Mouse (Mus musculus) heart, embryonic 14.5 days (tissue): ENCODE results near the gene Tmem238l. TPM values are rescaled to one million over a fixed set of nuclear protein-coding genes. Genes with fewer than 3 reads are reported as not detected.

ENCODE experiments used
- ATAC-seq: fragments of 200-750 bp; cut with Nextera tagmentation; 2 replicates; pipeline ENCODE4 v1.8.0; 2017; ENCODE audit warnings: low read depth, moderate TSS enrichment; ENCODE audit not compliant: insufficient number of reproducible peaks, insufficient read depth, low FRiP score
- H3K27ac ChIP-seq, 2 experiments: fragments of 200-500 bp in 1 of 2; fragments of 300-500 bp in 1 of 2; sonication (generic) in 1 of 2; replicated peaks in 1 of 2; 2 replicates each; pipeline ENCODE4 v1.5.1; 2012 to 2014; ENCODE audit warnings: low read depth in 2 of 2, low read length in 2 of 2, control low read depth in 1 of 2, mild to moderate bottlenecking in 1 of 2, mixed read lengths in 1 of 2; ENCODE audit not compliant: control insufficient read depth in 1 of 2, insufficient read depth in 1 of 2
- H3K27me3 ChIP-seq: fragments of 300-500 bp; sonication (generic); 2 replicates; pipeline ENCODE4 v1.6.1; 2014; ENCODE audit warnings: mild to moderate bottlenecking, low read length, control low read depth; ENCODE audit not compliant: control insufficient read depth, insufficient read depth
- H3K36me3 ChIP-seq: fragments of 300-500 bp; sonication (generic); 2 replicates; pipeline ENCODE4 v1.6.1; 2014; ENCODE audit warnings: mild to moderate bottlenecking, control low read depth, low read length, mixed read lengths; ENCODE audit not compliant: control insufficient read depth, insufficient read depth
- H3K4me1 ChIP-seq, 2 experiments: fragments of 200-500 bp in 1 of 2; fragments of 300-500 bp in 1 of 2; sonication (generic) in 1 of 2; 2 replicates each; pipeline ENCODE4 v1.6.1; 2012 to 2014; ENCODE audit warnings: low read length in 2 of 2, control low read depth in 1 of 2, mixed read lengths in 1 of 2; ENCODE audit not compliant: control insufficient read depth in 2 of 2, insufficient read depth in 2 of 2
- H3K4me2 ChIP-seq: fragments of 300-500 bp; sonication (generic); 2 replicates; pipeline ENCODE4 v1.6.1; 2014; ENCODE audit warnings: mild to moderate bottlenecking, low read length
- H3K4me3 ChIP-seq, 2 experiments: fragments of 200-500 bp in 1 of 2; fragments of 300-500 bp in 1 of 2; sonication (generic) in 1 of 2; 2 replicates each; pipeline ENCODE4 v1.5.1; 2012 to 2014; ENCODE audit warnings: low read length in 2 of 2, mild to moderate bottlenecking in 2 of 2, control low read depth in 1 of 2, low read depth in 1 of 2, moderate library complexity in 1 of 2; ENCODE audit not compliant: control insufficient read depth in 1 of 2, insufficient read depth in 1 of 2
- H3K9ac ChIP-seq: fragments of 300-500 bp; sonication (generic); 2 replicates; pipeline ENCODE4 v1.6.1; 2014; ENCODE audit warnings: mild to moderate bottlenecking, low read length
- H3K9me3 ChIP-seq: fragments of 300-500 bp; sonication (generic); 2 replicates; pipeline ENCODE4 v1.6.1; 2016; ENCODE audit warnings: low read length, control low read depth; ENCODE audit not compliant: control insufficient read depth
- WGBS: fragments of 180-500 bp; shearing (Covaris S2); extraction: QIAGEN DNeasy Blood & Tissue Kit; methylation state at CpG from one replicate; pipeline ENCODE4 v1.1.7; 2014; 5-methylcytosine and 5-hydroxymethylcytosine counted together
- polyA plus RNA-seq: library from polyadenylated mRNA; unstranded; fragments of >200 nt; fragmentation: Nextera tagmentation; extraction: Ambion mirVana; gene quantifications from 2 replicates; pipeline ENCODE4 v1.2.1, GENCODE M21; 2014

The Tmem238l gene
- polyA plus RNA-seq, 1 experiment from 2014 or later: not detected

- Histone ChIP-seq H3K4me1 (peaks cover 8 to 14% of the 10 kb centered on the region in 2 experiments), H3K27me3 (no peaks in the 10 kb centered on the region), H3K27ac (0 out of 4 replicates have a peak overlapping the region, but pooled peaks of 1 of the 2 experiments have one; percentile 37), H3K4me2 (0 out of 2 replicates have a peak overlapping the region, but pooled peaks have one; percentile 21), H3K36me3 (no peaks in the 10 kb centered on the region), H3K9ac (no peak overlapping the region), H3K9me3 (no peaks in the 10 kb centered on the region), H3K4me3 (no peak overlapping the region)
- ATAC-seq: peak; percentile 81
- WGBS: 49% methylated on average over 14 of the region's 14 CpGs
Observed at GRCm38 (mm10) chr11:66998467-66999403, 42.3 kb downstream of the Tmem238l start.

- no peaks in the 10 kb centered on the region for H3K9me3 ChIP-seq
- no peak overlapping the region for H3K4me3 ChIP-seq
- no peak overlapping the region for H3K9ac ChIP-seq
- no peak for ATAC-seq
- no peak overlapping the region for H3K4me2 ChIP-seq
- peaks cover 8 to 14% of the 10 kb centered on the region in 2 experiments for H3K4me1 ChIP-seq
- no peak overlapping the region for H3K27ac ChIP-seq
- WGBS: 68% methylated on average over 4 of the region's 4 CpGs
- H3K36me3 ChIP-seq: no peaks in the 10 kb centered on the region
- no peaks in the 10 kb centered on the region for H3K27me3 ChIP-seq
Observed at GRCm38 (mm10) chr11:67000671-67001070, 44.2 kb downstream of the Tmem238l start.

GRCm38 (mm10) chr11:67001717-67002116 lies 45.3 kb downstream of the Tmem238l start:
- Histone ChIP-seq H3K27ac (no peak overlapping the region), H3K36me3 (no peaks in the 10 kb centered on the region), H3K4me2 (no peak overlapping the region), H3K9ac (no peak overlapping the region), H3K4me3 (no peak overlapping the region), H3K4me1 (peaks cover 8 to 14% of the 10 kb centered on the region in 2 experiments), H3K27me3 (no peaks in the 10 kb centered on the region), H3K9me3 (no peaks in the 10 kb centered on the region)
- ATAC-seq: no peak
- WGBS: 81% methylated on average over 1 of the region's 1 CpGs

GRCm38 (mm10) chr11:67002911-67003310 lies 46.5 kb downstream of the Tmem238l start:
- ATAC-seq: no peak
- Histone ChIP-seq H3K9me3 (no peaks in the 10 kb centered on the region), H3K4me1 (peaks cover 8 to 11% of the 10 kb centered on the region in 2 experiments), H3K27ac (no peak overlapping the region), H3K36me3 (no peaks in the 10 kb centered on the region), H3K4me3 (no peak overlapping the region), H3K4me2 (no peak overlapping the region), H3K27me3 (no peaks in the 10 kb centered on the region), H3K9ac (no peak overlapping the region)
- 44% methylated on average over 2 of the region's 2 CpGs for WGBS

GRCm38 (mm10) chr11:67007961-67008360 lies 51.5 kb downstream of the Tmem238l start:
- Histone ChIP-seq H3K4me2 (no peak overlapping the region), H3K4me1 (peaks cover 7 to 12% of the 10 kb centered on the region in 2 experiments; a peak in 3 of 4 replicates), H3K36me3 (no peaks in the 10 kb centered on the region), H3K4me3 (no peak overlapping the region), H3K9me3 (no peaks in the 10 kb centered on the region), H3K9ac (no peak overlapping the region), H3K27me3 (no peaks in the 10 kb centered on the region), H3K27ac (no peak overlapping the region)
- WGBS: 76% methylated on average over 8 of the region's 8 CpGs
- no peak for ATAC-seq

GRCm38 (mm10) chr11:67008528-67008927 lies 52.1 kb downstream of the Tmem238l start:
- Histone ChIP-seq H3K4me3 (no peak overlapping the region), H3K36me3 (no peaks in the 10 kb centered on the region), H3K27me3 (no peaks in the 10 kb centered on the region), H3K4me1 (peaks cover 7 to 12% of the 10 kb centered on the region in 2 experiments; a peak in 3 of 4 replicates), H3K27ac (no peak overlapping the region), H3K9me3 (no peaks in the 10 kb centered on the region), H3K4me2 (no peak overlapping the region), H3K9ac (no peak overlapping the region)
- 94% methylated on average over 4 of the region's 4 CpGs for WGBS
- no peak for ATAC-seq

- Histone ChIP-seq H3K4me3 (no peak overlapping the region), H3K9ac (peak overlapping the region; percentile 38; the same call in 1 of the 2 replicates), H3K27me3 (no peaks in the 10 kb centered on the region), H3K4me1 (peaks cover 7 to 12% of the 10 kb centered on the region in 2 experiments; a peak in 3 of 4 replicates), H3K27ac (no peak overlapping the region), H3K36me3 (no peaks in the 10 kb centered on the region), H3K9me3 (no peaks in the 10 kb centered on the region), H3K4me2 (peak overlapping the region; percentile 37; the same call in 1 of the 2 replicates)
- no peak for ATAC-seq
- WGBS: 7% methylated on average over 8 of the region's 8 CpGs
Observed at GRCm38 (mm10) chr11:67010430-67010829, 54.0 kb downstream of the Tmem238l start.
